Mouse (Mus musculus) kidney, embryonic 14.5 days (tissue): ENCODE measurements at regions not wholly inside any gene's neighbourhood (a gene's known extent, or its start where the extent isn't known, plus 50 kb on each side); places are given as distances from the start of the nearest gene placed in this dataset.

Experiments
- ATAC-seq: fragments of 200-750 bp; cut with Nextera tagmentation; 2 replicates; pipeline ENCODE4 v1.8.0; 2017; ENCODE audit warnings: moderate number of reproducible peaks, mild to moderate bottlenecking, moderate TSS enrichment, moderate library complexity; ENCODE audit not compliant: low FRiP score, low TSS enrichment
- H3K27ac ChIP-seq: fragments of 300-500 bp; sonication (generic); 2 replicates; pipeline ENCODE4 v1.5.1; 2014; ENCODE audit warnings: low read depth, mild to moderate bottlenecking, low read length, moderate library complexity, mixed read lengths
- H3K27me3 ChIP-seq: fragments of 300-500 bp; sonication (generic); 2 replicates; pipeline ENCODE4 v1.6.1; 2014; ENCODE audit warnings: mild to moderate bottlenecking, low read length; ENCODE audit not compliant: control insufficient read depth, insufficient read depth
- H3K36me3 ChIP-seq: fragments of 300-500 bp; sonication (generic); 2 replicates; pipeline ENCODE4 v1.6.1; 2014; ENCODE audit warnings: low read length, mixed read lengths; ENCODE audit not compliant: control insufficient read depth, insufficient read depth
- H3K4me1 ChIP-seq: fragments of 300-500 bp; sonication (generic); 2 replicates; pipeline ENCODE4 v1.6.1; 2014; ENCODE audit warnings: low read length, mixed read lengths; ENCODE audit not compliant: control insufficient read depth, insufficient read depth
- H3K4me2 ChIP-seq: fragments of 300-500 bp; sonication (generic); replicated peaks from 2 replicates; pipeline ENCODE4 v1.6.1; 2014; ENCODE audit warnings: low read depth, mild to moderate bottlenecking, low read length
- H3K4me3 ChIP-seq: fragments of 300-500 bp; sonication (generic); 2 replicates; pipeline ENCODE4 v1.5.1; 2014; ENCODE audit warnings: mild to moderate bottlenecking, low read length
- H3K9ac ChIP-seq: fragments of 300-500 bp; sonication (generic); 2 replicates; pipeline ENCODE4 v1.6.1; 2014; ENCODE audit warnings: low read depth, mild to moderate bottlenecking, low read length, moderate library complexity
- H3K9me3 ChIP-seq: fragments of 300-500 bp; sonication (generic); 2 replicates; pipeline ENCODE4 v1.6.1; 2016; ENCODE audit warnings: low read length; ENCODE audit not compliant: control insufficient read depth
- WGBS: fragments of 180-500 bp; shearing (Covaris S2); extraction: QIAGEN DNeasy Blood & Tissue Kit; methylation state at CpG from one replicate; pipeline ENCODE4 v1.1.7; 2014; 5-methylcytosine and 5-hydroxymethylcytosine counted together

- no peak overlapping the region for H3K4me2 ChIP-seq
- H3K36me3 ChIP-seq = no peaks in the 10 kb centered on the region
- WGBS = 91% methylated on average over 3 of the region's 3 CpGs
- no peak overlapping the region for H3K9ac ChIP-seq
- H3K27me3 ChIP-seq = no peaks in the 10 kb centered on the region
- H3K4me3 ChIP-seq = no peak overlapping the region
- peaks cover 3% of the 10 kb centered on the region; the same call in 1 of the 2 replicates for H3K4me1 ChIP-seq
- H3K9me3 ChIP-seq = no peaks in the 10 kb centered on the region
- H3K27ac ChIP-seq = no peak overlapping the region
- ATAC-seq = no peak
These were observed 114.2 kb upstream of the Gas1 start for GRCm38 (mm10) chr13:60291344-60291743.

GRCm38 (mm10) chr13:60296201-60296895 lies 119.2 kb upstream of the Gas1 start:
- peaks cover 16% of the 10 kb centered on the region; the same call in 1 of the 2 replicates for H3K4me1 ChIP-seq
- H3K27ac ChIP-seq = no peak overlapping the region
- H3K9me3 ChIP-seq = no peaks in the 10 kb centered on the region
- H3K4me3 ChIP-seq = no peak overlapping the region
- 57% methylated on average over 13 of the region's 13 CpGs for WGBS
- H3K9ac ChIP-seq = no peak overlapping the region
- H3K4me2 ChIP-seq = no peak overlapping the region
- H3K36me3 ChIP-seq = no peaks in the 10 kb centered on the region
- H3K27me3 ChIP-seq = no peaks in the 10 kb centered on the region
- peak; percentile 71 for ATAC-seq

- no peaks in the 10 kb centered on the region for H3K9me3 ChIP-seq
- no peak overlapping the region for H3K4me3 ChIP-seq
- H3K27me3 ChIP-seq = no peaks in the 10 kb centered on the region
- no peaks in the 10 kb centered on the region for H3K36me3 ChIP-seq
- no peak overlapping the region for H3K27ac ChIP-seq
- ATAC-seq = no peak
- no peak overlapping the region for H3K9ac ChIP-seq
- 93% methylated on average over 6 of the region's 6 CpGs for WGBS
- no peak overlapping the region for H3K4me2 ChIP-seq
- peaks cover 16% of the 10 kb centered on the region; the same call in 1 of the 2 replicates for H3K4me1 ChIP-seq
These were observed 119.7 kb upstream of the Gas1 start for GRCm38 (mm10) chr13:60296896-60297275.

GRCm38 (mm10) chr13:60298575-60298974 lies 121.4 kb upstream of the Gas1 start:
- H3K27me3 ChIP-seq = no peaks in the 10 kb centered on the region
- H3K4me3 ChIP-seq = no peak overlapping the region
- no peak overlapping the region for H3K4me2 ChIP-seq
- ATAC-seq = no peak
- H3K36me3 ChIP-seq = no peaks in the 10 kb centered on the region
- H3K9me3 ChIP-seq = no peaks in the 10 kb centered on the region
- H3K9ac ChIP-seq = no peak overlapping the region
- H3K27ac ChIP-seq = no peak overlapping the region
- H3K4me1 ChIP-seq = peaks cover 16% of the 10 kb centered on the region; the same call in 1 of the 2 replicates
- 49% methylated on average over 2 of the region's 2 CpGs for WGBS

- Histone ChIP-seq H3K4me3 (no peak overlapping the region), H3K36me3 (no peaks in the 10 kb centered on the region), H3K9me3 (no peaks in the 10 kb centered on the region), H3K27ac (peak overlapping the region; percentile 10; the same call in 1 of the 2 replicates), H3K9ac (no peak overlapping the region), H3K4me1 (peaks cover 16% of the 10 kb centered on the region; the same call in 1 of the 2 replicates), H3K4me2 (no peak overlapping the region), H3K27me3 (no peaks in the 10 kb centered on the region)
- 51% methylated on average over 5 of the region's 5 CpGs for WGBS
- ATAC-seq = no peak
These were observed 121.9 kb upstream of the Gas1 start for GRCm38 (mm10) chr13:60299076-60299475.

GRCm38 (mm10) chr13:60303561-60303960 lies 126.4 kb upstream of the Gas1 start:
- ATAC-seq = no peak
- Histone ChIP-seq H3K9ac (no peak overlapping the region), H3K27me3 (no peaks in the 10 kb centered on the region), H3K9me3 (no peaks in the 10 kb centered on the region), H3K4me2 (no peak overlapping the region), H3K27ac (no peak overlapping the region), H3K4me3 (no peak overlapping the region), H3K4me1 (peaks cover 15% of the 10 kb centered on the region; the same call in 1 of the 2 replicates), H3K36me3 (no peaks in the 10 kb centered on the region)
- 95% methylated on average over 9 of the region's 9 CpGs for WGBS

- Histone ChIP-seq H3K36me3 (no peaks in the 10 kb centered on the region), H3K9me3 (no peaks in the 10 kb centered on the region), H3K27me3 (no peaks in the 10 kb centered on the region), H3K4me3 (no peak overlapping the region), H3K9ac (no peak overlapping the region), H3K4me1 (peaks cover 16% of the 10 kb centered on the region; the same call in 1 of the 2 replicates), H3K27ac (no peak overlapping the region), H3K4me2 (no peak overlapping the region)
- ATAC-seq = no peak
- WGBS = 84% methylated on average over 1 of the region's 1 CpGs
These were observed 128.1 kb upstream of the Gas1 start for GRCm38 (mm10) chr13:60305028-60305810.

GRCm38 (mm10) chr13:60308062-60308801 lies 131.1 kb upstream of the Gas1 start:
- no peak overlapping the region for H3K4me2 ChIP-seq
- no peaks in the 10 kb centered on the region for H3K27me3 ChIP-seq
- peak; percentile 94 for ATAC-seq
- WGBS = 31% methylated on average over 13 of the region's 13 CpGs
- H3K27ac ChIP-seq = peak overlapping the region; percentile 73
- H3K4me3 ChIP-seq = no peak overlapping the region
- peaks cover 16% of the 10 kb centered on the region; the same call in 1 of the 2 replicates for H3K4me1 ChIP-seq
- no peaks in the 10 kb centered on the region for H3K9me3 ChIP-seq
- H3K36me3 ChIP-seq = no peaks in the 10 kb centered on the region
- H3K9ac ChIP-seq = no peak overlapping the region
